Mouse (Mus musculus): ENCODE measurements around the gene Stk24.

The Stk24 gene

DNA sequence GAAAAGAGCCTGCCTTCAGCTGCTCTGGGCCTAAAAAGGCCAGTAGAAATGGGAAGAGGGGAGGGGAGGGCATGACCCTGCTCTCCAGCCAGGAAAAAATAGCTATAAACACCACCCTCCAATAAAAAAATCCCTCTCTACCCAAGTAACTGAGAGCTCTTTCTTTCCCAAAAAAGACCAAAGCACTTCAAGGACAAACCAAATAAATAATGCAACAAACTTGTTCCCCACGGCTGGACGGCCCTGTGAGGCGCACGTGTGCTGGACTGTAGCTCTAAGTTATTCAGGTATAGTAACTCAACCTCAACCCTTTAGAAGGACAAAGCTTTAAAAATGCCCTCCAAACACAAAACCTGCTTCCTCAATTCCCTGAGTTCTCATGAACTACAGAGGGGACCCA lies 28.1 kb downstream of the Stk24 start:
- DNase-seq (ENCODE audit: low spot score in 2 of 2) = no peak

DNA sequence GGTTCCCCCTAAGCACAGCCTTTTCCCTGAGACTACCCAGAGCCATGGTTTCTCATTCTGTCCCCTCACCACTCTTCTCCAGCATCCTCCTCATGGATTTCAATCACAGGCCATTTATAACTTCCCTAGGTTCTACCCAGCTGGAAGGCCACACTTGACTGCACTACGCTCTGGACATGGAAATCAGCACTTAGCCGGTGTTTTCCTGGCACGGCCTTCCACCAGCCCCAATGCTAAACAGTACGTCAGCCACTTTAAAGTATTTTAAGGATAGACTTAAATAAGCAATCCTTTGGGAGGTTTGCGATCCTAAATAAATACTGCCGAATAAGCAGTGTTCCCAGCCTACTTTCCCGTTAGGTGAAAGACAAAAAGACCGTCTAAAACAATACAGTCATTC lies 29.8 kb downstream of the Stk24 start:
- no peak for DNase-seq (ENCODE audit: low spot score in 2 of 2)

DNA sequence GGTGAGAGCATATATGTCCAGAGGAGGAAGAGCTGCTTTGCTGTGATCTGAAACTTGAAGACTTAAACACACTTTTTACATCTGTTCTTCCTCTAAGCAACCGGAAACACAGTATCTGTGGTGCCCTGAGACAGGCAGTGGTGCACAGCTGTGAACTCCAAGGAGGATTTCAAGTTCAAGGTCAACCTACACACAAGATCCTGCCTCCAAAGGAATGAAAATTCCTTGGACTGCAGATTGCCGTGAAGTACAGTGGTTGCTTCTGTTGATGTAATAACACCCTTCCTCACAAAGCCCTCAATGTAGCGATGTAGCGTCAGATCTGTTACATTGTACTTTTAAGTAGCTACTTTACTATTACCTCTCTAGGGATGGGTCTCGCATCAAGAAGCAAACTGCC lies 30.5 kb downstream of the Stk24 start:
- no peak for DNase-seq (ENCODE audit: low spot score in 2 of 2)

DNA sequence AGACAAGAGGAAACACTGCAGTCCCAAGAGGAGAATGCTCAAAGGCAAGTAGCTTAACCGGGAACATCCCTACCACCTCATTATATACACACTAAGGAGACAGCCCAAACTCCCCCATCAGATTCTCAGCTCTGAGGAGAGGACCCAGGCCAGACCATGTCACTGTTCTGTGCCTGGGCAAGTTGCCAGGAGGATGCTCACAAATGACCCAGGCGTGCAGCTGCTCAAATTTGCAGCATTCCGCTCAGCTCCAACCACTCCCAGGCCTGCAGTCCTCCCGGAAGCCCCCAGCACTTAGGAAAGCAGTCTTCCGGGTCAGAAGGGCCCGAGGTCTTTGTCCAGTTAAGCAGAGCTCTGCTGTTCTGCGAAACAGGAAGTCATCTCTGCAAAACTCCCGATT lies 31.6 kb downstream of the Stk24 start:
- DNase-seq (ENCODE audit: low spot score in 2 of 2) = no peak

DNA sequence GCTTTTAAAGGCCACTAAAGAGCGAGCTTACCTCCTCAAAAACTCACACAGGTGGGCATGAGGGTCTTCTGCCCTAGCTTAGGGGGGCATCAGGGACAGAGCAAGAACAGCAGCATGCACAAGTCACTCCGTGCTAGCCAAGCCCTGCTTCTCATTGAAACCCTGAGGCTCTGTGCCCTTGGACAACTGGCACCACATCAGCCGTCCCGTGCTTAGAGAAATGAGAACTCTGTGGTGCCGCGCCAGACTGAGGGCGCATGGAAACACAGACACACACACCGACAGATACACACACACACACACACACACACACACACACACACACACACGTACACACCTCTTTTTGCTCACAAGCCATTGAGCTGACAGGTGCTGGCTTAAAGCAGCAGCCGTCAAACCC lies 32.7 kb downstream of the Stk24 start:
- no peak for DNase-seq (ENCODE audit: low spot score in 2 of 2)

DNA sequence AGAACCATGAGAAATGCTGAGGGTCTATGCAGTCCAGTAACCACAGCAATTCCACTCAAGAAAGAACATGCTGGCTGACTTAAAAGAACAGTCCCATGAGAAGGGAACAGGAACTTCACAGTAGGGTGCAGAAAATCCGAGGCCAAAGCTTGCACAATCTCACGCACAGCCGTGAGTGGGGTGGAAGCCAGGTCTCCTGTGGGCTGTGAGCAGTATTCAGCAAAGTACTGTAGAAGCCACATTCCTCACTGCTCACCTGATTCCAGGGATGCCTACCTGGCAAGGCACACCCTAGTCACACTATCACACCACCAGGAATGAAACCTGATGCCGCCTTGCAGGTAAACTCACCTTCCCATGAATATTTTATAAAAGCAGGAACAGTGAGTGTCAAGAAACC lies 33.2 kb downstream of the Stk24 start:
- no peak for DNase-seq (ENCODE audit: low spot score in 2 of 2)

DNA sequence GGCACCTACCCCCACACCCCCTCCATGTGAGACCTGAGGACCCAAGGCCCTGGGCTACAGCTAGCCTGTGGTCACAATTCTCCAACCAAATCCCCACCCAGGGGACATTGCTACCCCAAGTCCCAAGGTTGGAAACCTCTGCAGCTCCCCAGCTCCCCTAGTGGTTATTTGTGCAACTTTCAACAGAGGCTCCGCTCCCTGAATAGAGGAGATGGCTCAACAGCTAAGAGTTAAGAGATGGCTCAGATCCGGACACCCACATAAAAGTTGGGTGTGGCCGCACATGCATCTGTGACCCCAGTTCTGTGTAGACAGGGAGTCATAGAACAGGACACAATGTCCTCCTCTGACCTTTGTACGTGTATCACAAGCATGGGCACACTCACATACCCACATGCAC lies 33.8 kb downstream of the Stk24 start:
- DNase-seq (ENCODE audit: low spot score in 2 of 2) = no peak

DNA sequence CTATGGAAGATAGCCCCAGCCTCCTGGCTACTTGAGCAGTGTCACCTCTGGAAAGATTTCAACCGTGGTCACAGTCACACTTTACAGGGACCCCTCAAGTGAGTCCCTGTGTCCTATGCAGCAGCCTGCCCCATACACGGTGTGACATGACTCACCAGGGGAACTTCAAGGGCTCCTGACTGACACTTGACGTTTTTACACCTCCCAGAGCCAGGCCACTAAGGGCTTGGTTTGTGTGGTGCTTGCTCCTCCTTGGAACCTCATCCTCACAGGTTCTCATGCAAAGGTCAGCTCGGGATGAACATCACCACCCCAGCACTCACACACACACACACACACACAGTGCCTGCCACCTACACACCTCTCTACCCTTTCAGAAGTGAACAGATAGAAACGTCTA lies 34.9 kb downstream of the Stk24 start:
- DNase-seq (ENCODE audit: low spot score in 2 of 2) = no peak

DNA sequence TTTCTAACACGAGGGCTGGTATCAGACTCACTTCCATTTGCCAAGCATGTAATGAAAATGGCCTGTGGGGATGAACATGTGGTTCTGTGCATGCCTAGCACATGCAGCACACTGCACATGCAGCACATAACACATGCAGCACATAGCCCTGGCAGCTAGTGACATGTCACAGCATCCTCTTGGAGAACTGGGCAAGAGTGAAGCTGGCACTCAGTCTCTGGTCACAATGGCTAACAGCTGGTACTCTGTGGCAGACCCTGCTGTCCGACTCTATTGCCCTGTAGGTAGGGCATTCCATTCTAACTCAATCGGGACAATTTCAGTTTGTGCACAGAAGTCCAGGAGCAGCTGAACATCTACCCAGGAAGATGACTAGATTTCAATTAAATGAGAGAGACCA lies 36.9 kb downstream of the Stk24 start:
- no peak for DNase-seq (ENCODE audit: low spot score in 2 of 2)

DNA sequence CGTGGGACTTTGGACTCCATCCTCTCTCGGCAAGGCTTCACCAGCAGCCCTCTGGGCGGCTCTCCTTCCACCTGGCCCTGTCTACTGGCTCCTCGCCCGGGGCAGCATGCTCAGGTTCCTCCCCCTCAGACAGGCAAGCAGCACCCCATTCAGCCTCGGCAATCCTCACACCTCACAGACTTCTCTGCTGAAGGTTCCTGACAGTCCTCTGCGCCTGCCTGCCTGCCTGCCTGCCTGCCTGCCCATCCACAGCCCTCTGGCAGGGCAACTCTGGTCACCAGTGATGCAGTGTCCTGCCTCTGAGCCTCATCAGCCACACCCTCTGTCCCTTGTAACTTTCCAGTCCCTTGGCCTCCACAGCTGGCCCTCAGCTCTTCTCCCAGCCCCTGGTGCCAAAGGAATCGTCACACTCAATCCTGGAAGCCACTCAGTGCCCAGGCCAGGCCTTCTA lies 39.8 kb downstream of the Stk24 start:
- DNase-seq (ENCODE audit: low spot score in 2 of 2) = no peak

DNA sequence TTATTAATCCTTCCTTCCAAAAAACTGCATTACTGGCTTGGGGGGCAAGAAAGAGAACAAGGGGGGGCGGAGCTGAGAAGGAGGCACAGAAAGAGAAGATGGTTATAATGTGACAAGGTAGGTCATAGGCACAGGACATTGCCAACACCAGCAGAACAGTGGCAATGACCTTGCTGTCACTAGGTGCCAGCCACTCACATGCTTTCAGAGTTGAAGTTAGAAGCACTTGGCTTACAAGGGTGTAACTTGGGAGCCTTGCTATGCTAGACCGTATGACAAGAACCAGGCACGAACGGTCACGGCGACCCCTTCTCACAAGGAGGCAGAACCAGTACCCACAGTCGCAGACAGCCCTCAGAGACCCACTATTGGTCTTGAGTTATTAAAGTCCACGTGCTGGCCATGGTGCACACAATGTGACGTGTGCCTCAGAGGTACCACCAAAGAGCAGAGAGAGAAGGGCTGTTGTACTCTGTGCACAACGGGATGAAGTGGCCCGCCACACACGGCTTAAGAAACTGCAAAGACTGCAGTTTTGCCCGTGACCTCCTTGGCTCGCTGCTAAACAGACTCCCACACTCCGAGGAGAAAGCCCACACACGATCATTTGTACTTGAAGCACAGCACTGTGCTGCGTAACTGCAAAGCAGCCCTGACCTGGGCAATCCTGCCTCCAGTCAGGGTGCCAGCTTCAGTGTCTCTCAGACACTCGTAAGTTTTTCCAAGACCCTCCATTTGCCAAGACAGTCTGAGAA lies 40.8 kb downstream of the Stk24 start:
- no peak for DNase-seq (ENCODE audit: low spot score in 2 of 2)

DNA sequence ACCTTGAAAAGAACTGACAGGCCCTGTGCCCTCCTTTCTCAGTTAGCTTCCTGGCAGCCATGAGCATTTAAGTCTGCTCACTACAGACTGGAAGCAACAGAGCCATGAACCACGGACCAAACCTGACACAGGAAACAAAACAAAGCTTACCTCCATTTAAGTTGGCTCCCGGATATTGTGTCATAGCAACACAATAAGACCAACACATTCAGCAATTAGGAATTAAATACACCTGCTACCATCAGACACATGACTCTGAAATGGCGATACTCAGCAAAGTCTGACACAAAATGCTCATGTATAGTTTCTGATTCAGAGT lies 49.8 kb downstream of the Stk24 start:
- DNase-seq (ENCODE audit: low spot score in 2 of 2) = no peak

DNA sequence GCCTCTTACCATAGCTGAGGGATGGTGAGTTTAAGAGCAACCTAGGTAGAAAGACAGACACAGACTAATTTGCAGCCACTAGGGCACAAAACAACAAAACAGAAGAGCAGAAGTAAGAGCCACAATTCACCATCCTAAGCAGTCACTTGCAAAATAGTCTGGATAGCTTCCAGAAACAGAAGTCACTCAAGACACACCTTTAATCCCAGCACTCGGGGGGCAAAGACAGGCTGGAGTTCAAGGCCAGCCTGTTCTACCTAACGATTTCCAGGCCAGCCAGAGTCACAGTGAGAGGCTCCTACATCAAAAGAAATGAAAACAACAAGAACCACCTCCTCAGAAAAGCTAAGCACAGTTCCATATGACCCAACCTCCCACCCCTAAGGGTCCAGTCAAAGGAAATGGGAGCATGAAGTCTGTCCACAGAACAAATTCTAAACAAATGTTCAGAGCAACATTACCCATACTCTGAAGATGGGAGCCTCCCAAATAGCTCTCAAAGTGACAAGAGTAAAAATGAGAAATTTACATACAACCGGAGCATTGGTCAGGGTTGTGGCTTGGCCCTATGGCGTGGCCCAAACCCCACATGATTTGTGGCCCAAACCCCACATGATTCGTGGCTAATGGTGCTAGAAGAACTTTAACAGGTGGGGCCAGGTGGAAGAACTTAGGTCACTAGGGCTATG lies 50.3 kb downstream of the Stk24 start:
- DNase-seq (ENCODE audit: low spot score in 2 of 2) = no peak

DNA sequence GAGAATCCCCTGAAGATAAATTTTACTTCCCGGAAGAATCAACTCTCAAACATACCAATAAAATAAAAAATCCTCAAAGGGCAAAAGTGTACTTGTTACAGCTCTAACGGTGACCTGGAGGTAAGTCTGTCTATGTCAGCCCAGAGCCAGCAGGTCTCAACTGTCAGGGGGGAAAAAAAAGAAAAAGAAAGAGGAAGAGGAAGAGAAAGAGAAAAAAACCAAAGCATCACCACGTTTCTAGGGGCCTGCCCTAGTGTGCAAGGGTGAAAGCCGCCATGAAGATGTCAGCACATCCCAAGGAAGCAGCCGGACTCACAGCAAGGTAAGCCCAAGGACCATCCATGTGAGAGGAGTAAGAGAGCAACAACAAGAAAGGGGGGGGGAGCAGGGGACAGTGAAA lies 50.9 kb downstream of the Stk24 start:
- DNase-seq (ENCODE audit: low spot score in 2 of 2) = no peak

DNA sequence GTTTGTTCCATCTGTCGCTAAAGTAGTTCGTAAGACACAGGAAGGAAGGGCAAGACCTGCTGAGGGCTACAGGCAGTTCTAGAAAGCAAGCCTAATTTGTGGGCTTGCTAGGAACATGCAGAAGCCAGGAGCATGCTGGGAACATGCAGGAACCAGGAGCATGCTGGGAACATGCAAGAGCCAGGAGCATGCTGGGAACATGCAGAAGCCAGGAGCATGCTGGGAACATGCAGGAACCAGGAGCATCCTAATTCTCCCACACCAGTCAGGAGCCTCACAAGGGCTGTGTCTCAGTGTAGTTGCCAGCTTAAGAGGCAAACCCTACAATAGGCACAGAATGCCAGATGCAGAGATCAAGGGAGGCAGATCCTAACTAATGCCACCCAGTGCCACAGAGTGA lies 53.4 kb downstream of the Stk24 start:
- DNase-seq (ENCODE audit: low spot score in 2 of 2) = no peak

DNA sequence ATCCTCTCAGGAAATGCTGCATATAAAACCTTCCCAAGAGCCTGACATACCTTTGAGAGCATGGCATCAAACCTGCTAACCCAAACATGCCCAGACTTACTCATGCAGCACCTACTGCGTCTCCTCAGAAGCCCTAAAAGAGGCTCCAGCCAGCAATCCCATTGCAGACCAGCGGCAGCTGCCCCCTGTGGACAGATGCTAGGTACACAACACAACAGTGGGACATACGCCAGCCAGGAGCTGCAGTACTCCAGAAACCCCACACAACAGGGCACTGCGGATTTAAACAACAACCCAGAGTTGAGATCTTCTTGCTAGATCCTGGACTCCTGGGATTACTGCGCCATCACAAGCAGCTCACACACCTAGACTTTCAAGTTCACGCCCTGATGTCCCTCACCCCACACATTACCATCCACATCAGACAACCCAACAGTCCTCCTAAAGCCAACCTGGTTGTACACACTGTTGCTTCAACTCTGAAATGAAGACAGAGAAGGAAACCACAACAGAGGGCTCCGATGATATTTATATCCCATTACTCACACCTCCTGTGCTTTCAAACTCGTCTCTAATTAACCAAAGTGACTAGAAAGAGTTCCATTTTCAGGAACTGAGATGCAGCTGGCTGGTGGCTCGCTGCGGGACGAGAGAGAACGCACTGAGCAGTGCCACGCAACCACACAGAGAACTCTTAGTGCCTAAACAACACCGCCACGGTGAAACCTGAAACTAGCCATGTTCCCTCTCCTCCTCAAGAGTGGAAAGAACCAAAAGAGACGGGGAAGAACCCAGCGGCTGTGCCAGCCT lies 55.1 kb downstream of the Stk24 start:
- DNase-seq (ENCODE audit: low spot score in 2 of 2) = peak in 1 of 2 experiments; percentile 56

DNA sequence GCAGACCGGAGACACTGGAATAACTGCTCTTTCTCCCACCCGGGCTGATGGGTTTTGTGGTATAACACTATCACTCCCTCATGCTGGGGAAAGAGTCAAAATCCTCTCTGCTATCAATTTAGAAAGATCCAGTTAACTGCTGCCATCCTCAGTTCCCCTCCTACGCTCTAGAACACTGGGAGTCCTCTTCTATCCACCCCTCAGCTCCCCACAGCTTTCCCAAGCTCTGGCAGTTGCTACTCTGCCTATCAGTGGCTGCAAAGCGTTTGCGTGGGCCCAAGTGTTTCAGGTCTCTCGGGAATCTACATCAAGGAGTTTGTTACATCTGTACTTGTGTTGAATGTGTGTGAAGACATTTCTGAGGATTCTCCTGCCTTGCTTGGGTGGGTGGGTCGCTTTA lies 57.2 kb downstream of the Stk24 start:
- no peak for DNase-seq (ENCODE audit: low spot score in 2 of 2)

DNA sequence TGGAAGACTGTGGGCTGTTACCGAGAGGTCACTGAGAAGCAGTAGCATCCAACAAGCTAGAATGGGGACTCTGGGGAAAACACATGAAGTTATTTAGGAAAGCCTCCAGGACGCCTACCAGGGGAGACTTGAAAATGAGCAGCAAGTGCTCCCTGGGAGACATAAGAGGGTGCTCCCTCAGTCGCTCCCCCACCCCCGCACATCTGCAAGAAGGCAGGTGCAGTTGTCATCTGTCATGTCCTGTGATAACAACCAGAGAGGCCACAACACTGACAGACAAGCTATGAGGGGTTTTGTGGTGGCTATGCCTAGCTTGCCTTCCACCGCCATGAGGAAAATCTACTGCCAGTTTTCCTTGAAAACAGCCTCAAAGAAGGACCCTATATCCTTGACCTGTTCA lies 57.7 kb downstream of the Stk24 start:
- no peak for DNase-seq (ENCODE audit: low spot score in 2 of 2)

DNA sequence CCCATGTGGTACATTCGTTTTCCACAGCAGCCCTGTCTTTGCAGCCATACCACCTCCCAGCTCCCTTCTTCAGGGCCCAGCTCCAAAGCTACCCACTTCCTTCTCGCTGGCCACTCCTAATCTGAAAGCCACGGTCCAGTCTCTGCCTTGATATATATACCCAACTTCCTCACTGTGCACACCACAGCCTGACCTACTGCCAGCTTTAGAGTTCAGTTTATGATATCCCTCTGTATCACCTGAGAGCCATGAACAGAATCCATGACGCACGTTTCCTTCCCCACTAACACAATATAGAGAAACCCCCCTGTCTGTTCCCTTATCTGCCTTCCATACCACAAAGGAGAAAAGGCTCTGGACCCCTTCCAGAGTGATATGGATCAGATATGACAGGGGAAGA lies 61.4 kb downstream of the Stk24 start:
- no peak for DNase-seq (ENCODE audit: low spot score in 2 of 2)

DNA sequence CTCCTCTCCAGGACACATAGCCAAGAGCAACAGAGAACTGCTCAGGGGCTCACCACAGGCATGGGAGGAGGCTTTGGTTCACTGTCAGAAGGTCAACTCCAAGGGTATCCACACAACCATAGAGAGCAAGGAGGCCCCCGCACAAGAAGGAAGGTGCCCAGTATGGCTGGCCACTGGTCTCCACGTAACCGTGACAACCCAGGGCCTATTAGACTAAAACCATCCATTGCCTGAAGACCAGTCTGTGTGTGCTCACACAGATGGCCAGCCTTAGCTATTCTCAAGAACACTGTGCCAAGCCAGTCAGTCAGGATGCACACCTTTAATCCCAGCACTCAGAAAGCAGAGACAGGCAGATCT lies 62.5 kb downstream of the Stk24 start:
- DNase-seq (ENCODE audit: low spot score in 2 of 2) = no peak

DNA sequence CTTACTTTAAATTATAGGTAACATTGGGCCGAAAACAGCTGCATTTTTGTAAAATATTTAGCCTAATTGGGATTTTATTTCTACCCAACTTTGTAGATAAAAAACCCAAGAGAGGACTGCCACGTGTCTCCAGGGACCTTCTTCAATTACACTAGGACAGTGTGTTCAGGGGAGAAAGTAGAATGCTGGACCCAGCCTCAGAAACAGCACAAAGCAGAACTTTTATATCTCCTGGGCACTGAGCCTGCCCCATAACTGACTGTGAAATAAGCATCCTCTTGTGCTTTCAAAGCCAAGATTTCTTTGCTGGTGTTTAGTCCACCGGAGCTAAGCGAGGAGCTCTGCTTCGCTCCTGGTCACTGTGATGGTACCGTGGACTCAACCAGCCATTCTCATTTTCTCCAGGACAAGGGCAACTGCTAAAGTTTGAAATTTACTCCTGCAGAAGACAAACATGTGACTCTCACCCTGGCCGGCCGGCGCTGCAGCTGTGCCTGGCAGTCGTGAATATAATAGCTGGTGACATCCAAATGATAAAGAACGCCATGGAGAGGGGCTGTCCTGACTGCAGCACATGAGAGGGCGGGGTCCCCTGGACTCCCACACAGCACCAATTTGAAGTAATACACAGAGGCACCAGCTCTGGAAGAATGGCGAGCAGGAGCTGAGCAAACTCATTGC lies 63.0 kb downstream of the Stk24 start:
- DNase-seq (ENCODE audit: low spot score in 2 of 2) = no peak

DNA sequence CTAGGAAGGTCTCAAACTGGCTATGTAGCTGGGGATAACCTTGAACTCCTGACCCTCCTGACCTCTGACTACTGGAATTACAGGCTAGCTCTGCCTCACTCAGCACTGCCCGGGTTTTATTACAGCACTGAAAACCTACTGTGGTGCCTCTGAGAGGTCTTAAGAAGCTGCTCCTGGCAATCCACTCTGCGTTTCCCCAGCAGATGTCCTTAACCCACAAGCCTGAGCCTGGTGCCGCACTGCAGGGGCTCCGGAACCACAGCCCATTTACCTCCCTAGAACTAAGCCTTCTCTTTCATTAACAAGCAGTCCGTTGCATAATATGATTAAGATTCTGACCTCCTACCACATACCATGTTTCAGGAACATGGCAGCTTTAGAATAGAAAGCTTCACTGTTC lies 63.7 kb downstream of the Stk24 start:
- DNase-seq (ENCODE audit: low spot score in 2 of 2) = no peak
